Mouse (Mus musculus): ENCODE measurements around the gene Ptrh1. TPM values are rescaled to one million over a fixed set of nuclear protein-coding genes. Genes with fewer than 3 reads are reported as not detected.

Ptrh1 gene
- polyA plus RNA-seq, 1 experiment from 2014 or later, result 6.1 TPM

- no peak for ATAC-seq (replicated peaks; ENCODE audit: extremely low read depth, insufficient read depth, low FRiP score)
- H3K27me3 ChIP-seq (ENCODE audit: control insufficient read depth, insufficient read depth, low read length), result no peaks in the 10 kb centered on the region
- no peaks in the 10 kb centered on the region for H3K4me1 ChIP-seq (ENCODE audit: control insufficient read depth, insufficient read depth, low read length)
- H3K9me3 ChIP-seq (replicated peaks; ENCODE audit: control insufficient read depth, low read length), result no peaks in the 10 kb centered on the region
- no peak overlapping the region for H3K27ac ChIP-seq (ENCODE audit: low read length)
- H3K36me3 ChIP-seq (ENCODE audit: control insufficient read depth, insufficient read depth), result 0 out of 2 replicates have a peak, but pooled peaks cover 3% of the 10 kb centered on the region
- WGBS, result 76% methylated on average over 6 of the region's 6 CpGs
- H3K4me2 ChIP-seq (ENCODE audit: low read depth, low read length), result no peak overlapping the region
- no peak overlapping the region for H3K9ac ChIP-seq (ENCODE audit: low read length)
- no peak overlapping the region for H3K4me3 ChIP-seq (ENCODE audit: low read length)
These were observed 47.1 kb downstream of the Ptrh1 start for GRCm38 (mm10) chr2:32822643-32823042.

GRCm38 (mm10) chr2:32823153-32823552 lies 47.6 kb downstream of the Ptrh1 start:
- no peaks in the 10 kb centered on the region for H3K27me3 ChIP-seq (ENCODE audit: control insufficient read depth, insufficient read depth, low read length)
- no peaks in the 10 kb centered on the region for H3K4me1 ChIP-seq (ENCODE audit: control insufficient read depth, insufficient read depth, low read length)
- H3K4me3 ChIP-seq (ENCODE audit: low read length), result no peak overlapping the region
- H3K36me3 ChIP-seq (ENCODE audit: control insufficient read depth, insufficient read depth), result 0 out of 2 replicates have a peak, but pooled peaks cover 1% of the 10 kb centered on the region
- H3K27ac ChIP-seq (ENCODE audit: low read length), result no peak overlapping the region
- H3K4me2 ChIP-seq (ENCODE audit: low read depth, low read length), result no peak overlapping the region
- H3K9ac ChIP-seq (ENCODE audit: low read length), result no peak overlapping the region
- no peaks in the 10 kb centered on the region for H3K9me3 ChIP-seq (replicated peaks; ENCODE audit: control insufficient read depth, low read length)
- WGBS, result 48% methylated on average over 11 of the region's 11 CpGs
- ATAC-seq (replicated peaks; ENCODE audit: extremely low read depth, insufficient read depth, low FRiP score), result no peak

GRCm38 (mm10) chr2:32823579-32824154 lies 48.1 kb downstream of the Ptrh1 start:
- H3K27ac ChIP-seq (ENCODE audit: low read length), result no peak overlapping the region
- WGBS, result 67% methylated on average over 8 of the region's 8 CpGs
- no peak for ATAC-seq (replicated peaks; ENCODE audit: extremely low read depth, insufficient read depth, low FRiP score)

GRCm38 (mm10) chr2:32824181-32824580 lies 48.6 kb downstream of the Ptrh1 start:
- WGBS, result 59% methylated on average over 8 of the region's 8 CpGs
- Histone ChIP-seq H3K9me3 (replicated peaks; ENCODE audit: control insufficient read depth, low read length) (no peaks in the 10 kb centered on the region), H3K9ac (ENCODE audit: low read length) (no peak overlapping the region), H3K4me3 (ENCODE audit: low read length) (no peak overlapping the region), H3K4me2 (ENCODE audit: low read depth, low read length) (no peak overlapping the region), H3K27ac (ENCODE audit: low read length) (no peak overlapping the region), H3K27me3 (ENCODE audit: control insufficient read depth, insufficient read depth, low read length) (no peaks in the 10 kb centered on the region), H3K4me1 (ENCODE audit: control insufficient read depth, insufficient read depth, low read length) (peaks cover 4% of the 10 kb centered on the region; the same call in 1 of the 2 replicates), H3K36me3 (ENCODE audit: control insufficient read depth, insufficient read depth) (no peaks in the 10 kb centered on the region)
- no peak for ATAC-seq (replicated peaks; ENCODE audit: extremely low read depth, insufficient read depth, low FRiP score)

More at GRCm38 (mm10) chr2:32823579-32824154, 48.1 kb downstream of the Ptrh1 start:
- Histone ChIP-seq H3K4me3 (ENCODE audit: low read length) (no peak overlapping the region), H3K9me3 (replicated peaks; ENCODE audit: control insufficient read depth, low read length) (no peaks in the 10 kb centered on the region), H3K4me1 (ENCODE audit: control insufficient read depth, insufficient read depth, low read length) (no peaks in the 10 kb centered on the region), H3K36me3 (ENCODE audit: control insufficient read depth, insufficient read depth) (no peaks in the 10 kb centered on the region), H3K27me3 (ENCODE audit: control insufficient read depth, insufficient read depth, low read length) (no peaks in the 10 kb centered on the region), H3K9ac (ENCODE audit: low read length) (no peak overlapping the region), H3K4me2 (ENCODE audit: low read depth, low read length) (no peak overlapping the region)

GRCm38 (mm10) chr2:32824778-32825177 lies 49.2 kb downstream of the Ptrh1 start:
- Histone ChIP-seq H3K4me2 (ENCODE audit: low read depth, low read length) (no peak overlapping the region), H3K9ac (ENCODE audit: low read length) (no peak overlapping the region), H3K27me3 (ENCODE audit: control insufficient read depth, insufficient read depth, low read length) (no peaks in the 10 kb centered on the region), H3K27ac (ENCODE audit: low read length) (no peak overlapping the region), H3K4me3 (ENCODE audit: low read length) (no peak overlapping the region), H3K4me1 (ENCODE audit: control insufficient read depth, insufficient read depth, low read length) (peaks cover 7% of the 10 kb centered on the region; the same call in 1 of the 2 replicates), H3K36me3 (ENCODE audit: control insufficient read depth, insufficient read depth) (no peaks in the 10 kb centered on the region), H3K9me3 (replicated peaks; ENCODE audit: control insufficient read depth, low read length) (no peaks in the 10 kb centered on the region)
- WGBS, result 89% methylated on average over 1 of the region's 1 CpGs
- no peak for ATAC-seq (replicated peaks; ENCODE audit: extremely low read depth, insufficient read depth, low FRiP score)

GRCm38 (mm10) chr2:32825796-32826195 lies 50.2 kb downstream of the Ptrh1 start:
- no peaks in the 10 kb centered on the region for H3K27me3 ChIP-seq (ENCODE audit: control insufficient read depth, insufficient read depth, low read length)
- WGBS, result 72% methylated on average over 6 of the region's 6 CpGs
- peaks cover 7% of the 10 kb centered on the region; the same call in 1 of the 2 replicates for H3K4me1 ChIP-seq (ENCODE audit: control insufficient read depth, insufficient read depth, low read length)
- no peaks in the 10 kb centered on the region for H3K36me3 ChIP-seq (ENCODE audit: control insufficient read depth, insufficient read depth)
- H3K4me2 ChIP-seq (ENCODE audit: low read depth, low read length), result no peak overlapping the region
- H3K9me3 ChIP-seq (replicated peaks; ENCODE audit: control insufficient read depth, low read length), result no peaks in the 10 kb centered on the region
- H3K27ac ChIP-seq (ENCODE audit: low read length), result no peak overlapping the region
- H3K4me3 ChIP-seq (ENCODE audit: low read length), result no peak overlapping the region
- ATAC-seq (replicated peaks; ENCODE audit: extremely low read depth, insufficient read depth, low FRiP score), result no peak
- no peak overlapping the region for H3K9ac ChIP-seq (ENCODE audit: low read length)

Other genes with a start within 250 kb of the Ptrh1 start
- 5.8 and 6.6 TPM in 2 replicates for gene Fam102a, start 240.5 kb upstream of the Ptrh1 start, polyA plus RNA-seq (2015; fragmentation: Nextera tagmentation; extraction: Ambion mirVana)
- 72.1 and 73.0 TPM in 2 replicates for gene Dpm2, start 204.9 kb upstream of the Ptrh1 start, polyA plus RNA-seq (2015; fragmentation: Nextera tagmentation; extraction: Ambion mirVana)
- gene Pip5kl1, start 201.0 kb upstream of the Ptrh1 start, polyA plus RNA-seq (2015; fragmentation: Nextera tagmentation; extraction: Ambion mirVana), result 0.16 and 0.32 TPM in 2 replicates
- not detected in 2 replicates for gene 9430097D07Rik, start 200.1 kb upstream of the Ptrh1 start, polyA plus RNA-seq (2015; fragmentation: Nextera tagmentation; extraction: Ambion mirVana)
- gene St6galnac4, start 188.7 kb upstream of the Ptrh1 start, polyA plus RNA-seq (2015; fragmentation: Nextera tagmentation; extraction: Ambion mirVana), result 40.6 and 40.7 TPM in 2 replicates
- gene St6galnac6, start 176.1 kb upstream of the Ptrh1 start, polyA plus RNA-seq (2015; fragmentation: Nextera tagmentation; extraction: Ambion mirVana), result 33.4 and 34.1 TPM in 2 replicates
- gene Ak1, start 154.0 kb upstream of the Ptrh1 start, polyA plus RNA-seq (2015; fragmentation: Nextera tagmentation; extraction: Ambion mirVana), result 470 and 488 TPM in 2 replicates
- gene Eng, start 129.2 kb upstream of the Ptrh1 start, polyA plus RNA-seq (2015; fragmentation: Nextera tagmentation; extraction: Ambion mirVana), result 170 and 176 TPM in 2 replicates
- gene Fpgs, start 71.6 kb upstream of the Ptrh1 start, polyA plus RNA-seq (2015; fragmentation: Nextera tagmentation; extraction: Ambion mirVana), result 16.7 and 16.9 TPM in 2 replicates
- 57.1 and 59.8 TPM in 2 replicates for gene Cdk9, start 62.7 kb upstream of the Ptrh1 start, polyA plus RNA-seq (2015; fragmentation: Nextera tagmentation; extraction: Ambion mirVana)
- 32.4 and 33.6 TPM in 2 replicates for gene Sh2d3c, start 54.7 kb upstream of the Ptrh1 start, polyA plus RNA-seq (2015; fragmentation: Nextera tagmentation; extraction: Ambion mirVana)
- 0.17 and 0.26 TPM in 2 replicates for gene 6330409D20Rik, start 34.8 kb upstream of the Ptrh1 start, polyA plus RNA-seq (2015; fragmentation: Nextera tagmentation; extraction: Ambion mirVana)
- 38.1 and 38.9 TPM in 2 replicates for gene Tor2a, start 18.6 kb upstream of the Ptrh1 start, polyA plus RNA-seq (2015; fragmentation: Nextera tagmentation; extraction: Ambion mirVana)
- 0.34 and 0.43 TPM in 2 replicates for gene Ttc16, start 153 bp upstream of the Ptrh1 start, polyA plus RNA-seq (2015; fragmentation: Nextera tagmentation; extraction: Ambion mirVana)
- gene Cfap157, start 8.6 kb downstream of the Ptrh1 start, polyA plus RNA-seq (2015; fragmentation: Nextera tagmentation; extraction: Ambion mirVana), result 0.53 and 0.70 TPM in 2 replicates
- 28.0 and 29.2 TPM in 2 replicates for gene Stxbp1, start 71.5 kb downstream of the Ptrh1 start, polyA plus RNA-seq (2015; fragmentation: Nextera tagmentation; extraction: Ambion mirVana)
- gene Fam129b, start 100.3 kb downstream of the Ptrh1 start, polyA plus RNA-seq (2015; fragmentation: Nextera tagmentation; extraction: Ambion mirVana), result 44.9 and 57.3 TPM in 2 replicates
- 90.1 and 92.2 TPM in 2 replicates for gene Rpl12, start 185.8 kb downstream of the Ptrh1 start, polyA plus RNA-seq (2015; fragmentation: Nextera tagmentation; extraction: Ambion mirVana)
- 8.2 and 8.8 TPM in 2 replicates for gene Lrsam1, start 185.8 kb downstream of the Ptrh1 start, polyA plus RNA-seq (2015; fragmentation: Nextera tagmentation; extraction: Ambion mirVana)
- 24.3 and 25.4 TPM in 2 replicates for gene Slc2a8, start 206.3 kb downstream of the Ptrh1 start, polyA plus RNA-seq (2015; fragmentation: Nextera tagmentation; extraction: Ambion mirVana)